Mouse (Mus musculus) testis, adult 2 months (tissue): ENCODE data around the gene Pycr1.

ENCODE experiments used
- CTCF ChIP-seq: fragments of 200-500 bp; IDR thresholded peaks from 2 replicates; pipeline ENCODE4 v1.5.1; 2012; ENCODE audit warnings: low read depth, mild to moderate bottlenecking, inconsistent platforms, low read length, moderate library complexity; ENCODE audit not compliant: control insufficient read depth, insufficient read depth, insufficient replicate concordance
- POLR2A ChIP-seq: fragments of 200-500 bp; IDR thresholded peaks from 2 replicates; pipeline ENCODE4 v1.6.1; 2012; ENCODE audit warnings: low read depth, mild to moderate bottlenecking, inconsistent platforms, low read length, moderate library complexity; ENCODE audit not compliant: control insufficient read depth

GRCm38 (mm10) chr11:120651872-120652271, 8.3 kb upstream of the Pycr1 start:
- TF ChIP-seq CTCF (no peak), POLR2A (no peak)
